Mouse (Mus musculus): ENCODE measurements around the gene Psmf1. TPM values are rescaled to one million over a fixed set of nuclear protein-coding genes. Genes with fewer than 3 reads are reported as not detected.

The Psmf1 gene
- total and polyA plus RNA-seq, 3 experiments: 21.8 to 29.6 (median 25.9) TPM

DNA sequence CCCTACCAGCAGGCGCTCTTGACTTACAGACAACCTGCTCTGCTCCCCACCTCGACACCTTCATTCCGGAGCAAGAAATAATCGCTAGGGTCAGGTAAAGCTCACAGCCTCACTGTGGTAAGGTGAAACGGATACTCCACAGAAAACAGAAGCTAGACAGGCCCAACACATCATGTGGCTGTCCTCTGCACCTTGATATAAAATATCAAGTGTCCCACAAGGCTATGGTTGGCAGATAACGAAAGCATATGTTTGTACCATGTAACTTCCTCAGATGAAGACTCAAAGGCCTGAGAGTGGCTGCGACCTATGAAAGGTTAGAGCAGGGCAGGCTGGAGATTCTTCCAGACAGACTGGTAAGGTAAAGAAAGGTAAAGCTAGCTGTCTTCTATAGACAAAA, 4.5 kb downstream of the Psmf1 start:
- intact Hi-C loops (cut with DNase I): no loop called here
- H3K27ac ChIP-seq: no peak overlapping the region
- H3K4me1 ChIP-seq (ENCODE audit: control insufficient read depth, insufficient read depth, low read length): peaks cover 3% of the 10 kb centered on the region
- H3K36me3 ChIP-seq (ENCODE audit: control insufficient read depth, insufficient read depth, low read length): peaks cover 2% of the 10 kb centered on the region; the same call in 1 of the 2 replicates
- H3K4me3 ChIP-seq: no peak overlapping the region
- TF ChIP-seq CTCF (IDR thresholded peaks at IDR 0.05): no peak
- no peak for TF ChIP-seq EP300 (IDR thresholded peaks at IDR 0.05; ENCODE audit: insufficient read depth, low read depth, low read length)
- TF ChIP-seq POLR2A (IDR thresholded peaks at IDR 0.05; ENCODE audit: insufficient read depth, low read depth, low read length): no peak
- 86% methylated on average over 7 of the region's 7 CpGs for WGBS
- H3K79me2 ChIP-seq (replicated peaks; ENCODE audit: control insufficient read depth, insufficient read depth, low read length): peaks cover 3% of the 10 kb centered on the region; the same call in 1 of the 2 replicates
- no peak overlapping the region for H3K9ac ChIP-seq (ENCODE audit: low read depth, low read length)
- no peaks in the 10 kb centered on the region for H3K27me3 ChIP-seq (ENCODE audit: control insufficient read depth, insufficient read depth, low read length)
- no peak for DNase-seq

DNA sequence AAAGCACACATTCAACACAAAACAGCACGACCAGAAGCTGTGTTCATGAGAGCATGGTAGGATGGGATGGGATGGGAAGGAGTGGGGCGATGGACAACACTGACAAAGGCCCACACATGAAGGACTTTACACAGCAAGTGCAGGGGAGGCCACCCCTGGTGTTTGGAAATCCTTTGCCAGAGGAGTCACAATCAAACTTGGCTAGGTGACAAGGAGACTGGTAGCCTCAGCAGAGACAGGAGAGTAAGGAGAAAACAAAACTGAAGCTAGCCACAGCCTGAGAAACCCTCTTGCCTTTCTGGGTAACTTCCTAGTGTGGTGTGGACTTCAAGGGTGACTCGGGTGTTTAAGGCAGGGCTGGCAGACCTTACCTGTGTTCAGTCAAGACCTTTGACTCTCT, 4.9 kb downstream of the Psmf1 start:
- TF ChIP-seq POLR2A (IDR thresholded peaks at IDR 0.05; ENCODE audit: insufficient read depth, low read depth, low read length) (no peak), EP300 (IDR thresholded peaks at IDR 0.05; ENCODE audit: insufficient read depth, low read depth, low read length) (no peak), CTCF (IDR thresholded peaks at IDR 0.05) (no peak)
- Histone ChIP-seq H3K4me1 (ENCODE audit: control insufficient read depth, insufficient read depth, low read length) (peaks cover 3% of the 10 kb centered on the region), H3K9ac (ENCODE audit: low read depth, low read length) (no peak overlapping the region), H3K27me3 (ENCODE audit: control insufficient read depth, insufficient read depth, low read length) (no peaks in the 10 kb centered on the region), H3K36me3 (ENCODE audit: control insufficient read depth, insufficient read depth, low read length) (peaks cover 2% of the 10 kb centered on the region; the same call in 1 of the 2 replicates), H3K4me3 (no peak overlapping the region), H3K27ac (no peak overlapping the region), H3K79me2 (replicated peaks; ENCODE audit: control insufficient read depth, insufficient read depth, low read length) (peaks cover 3% of the 10 kb centered on the region; the same call in 1 of the 2 replicates)
- intact Hi-C loops (cut with DNase I): no loop called here
- no peak for DNase-seq
- 79% methylated on average over 3 of the region's 3 CpGs for WGBS

- WGBS: 66% methylated on average over 4 of the region's 4 CpGs
- H3K4me3 ChIP-seq: no peak overlapping the region
- TF ChIP-seq EP300 (IDR thresholded peaks at IDR 0.05; ENCODE audit: insufficient read depth, low read depth, low read length) (no peak), CTCF (IDR thresholded peaks at IDR 0.05) (no peak), POLR2A (IDR thresholded peaks at IDR 0.05; ENCODE audit: insufficient read depth, low read depth, low read length) (no peak)
- intact Hi-C loops (cut with DNase I): no loop called here
- DNase-seq: no peak
- H3K79me2 ChIP-seq (replicated peaks; ENCODE audit: control insufficient read depth, insufficient read depth, low read length): peaks cover 3% of the 10 kb centered on the region; the same call in 1 of the 2 replicates
- H3K36me3 ChIP-seq (ENCODE audit: control insufficient read depth, insufficient read depth, low read length): peaks cover 2% of the 10 kb centered on the region; the same call in 1 of the 2 replicates
- H3K4me1 ChIP-seq (ENCODE audit: control insufficient read depth, insufficient read depth, low read length): peaks cover 3% of the 10 kb centered on the region
- no peak overlapping the region for H3K27ac ChIP-seq
- no peak overlapping the region for H3K9ac ChIP-seq (ENCODE audit: low read depth, low read length)
- H3K27me3 ChIP-seq (ENCODE audit: control insufficient read depth, insufficient read depth, low read length): no peaks in the 10 kb centered on the region
Observed at GRCm38 (mm10) chr2:151738460-151738859, 5.5 kb downstream of the Psmf1 start.

GRCm38 (mm10) chr2:151735422-151735821, 8.6 kb downstream of the Psmf1 start:
- H3K27ac ChIP-seq: no peak overlapping the region
- intact Hi-C loops (cut with DNase I): no loop called here
- DNase-seq: no peak
- no peak overlapping the region for H3K4me3 ChIP-seq
- H3K79me2 ChIP-seq (replicated peaks; ENCODE audit: control insufficient read depth, insufficient read depth, low read length): peaks cover 2% of the 10 kb centered on the region; the same call in 1 of the 2 replicates
- H3K36me3 ChIP-seq (ENCODE audit: control insufficient read depth, insufficient read depth, low read length): peaks cover 2% of the 10 kb centered on the region; the same call in 1 of the 2 replicates
- peaks cover 3% of the 10 kb centered on the region for H3K4me1 ChIP-seq (ENCODE audit: control insufficient read depth, insufficient read depth, low read length)
- H3K27me3 ChIP-seq (ENCODE audit: control insufficient read depth, insufficient read depth, low read length): no peaks in the 10 kb centered on the region
- no peak overlapping the region for H3K9ac ChIP-seq (ENCODE audit: low read depth, low read length)
- WGBS: 88% methylated on average over 6 of the region's 6 CpGs
- TF ChIP-seq POLR2A (IDR thresholded peaks at IDR 0.05; ENCODE audit: insufficient read depth, low read depth, low read length): no peak
- no peak for TF ChIP-seq CTCF (IDR thresholded peaks at IDR 0.05)
- no peak for TF ChIP-seq EP300 (IDR thresholded peaks at IDR 0.05; ENCODE audit: insufficient read depth, low read depth, low read length)

GRCm38 (mm10) chr2:151733151-151733865, 10.7 kb downstream of the Psmf1 start:
- peaks cover 2% of the 10 kb centered on the region; the same call in 1 of the 2 replicates for H3K36me3 ChIP-seq (ENCODE audit: control insufficient read depth, insufficient read depth, low read length)
- intact Hi-C loops (cut with DNase I): no loop called here
- H3K9ac ChIP-seq (ENCODE audit: low read depth, low read length): no peak overlapping the region
- no peak overlapping the region for H3K27ac ChIP-seq
- no peaks in the 10 kb centered on the region for H3K4me1 ChIP-seq (ENCODE audit: control insufficient read depth, insufficient read depth, low read length)
- no peaks in the 10 kb centered on the region for H3K27me3 ChIP-seq (ENCODE audit: control insufficient read depth, insufficient read depth, low read length)
- H3K79me2 ChIP-seq (replicated peaks; ENCODE audit: control insufficient read depth, insufficient read depth, low read length): 0 out of 2 replicates have a peak, but pooled peaks cover 2% of the 10 kb centered on the region
- TF ChIP-seq EP300 (IDR thresholded peaks at IDR 0.05; ENCODE audit: insufficient read depth, low read depth, low read length) (no peak), CTCF (IDR thresholded peaks at IDR 0.05) (no peak), POLR2A (IDR thresholded peaks at IDR 0.05; ENCODE audit: insufficient read depth, low read depth, low read length) (no peak)
- DNase-seq: no peak
- H3K4me3 ChIP-seq: no peak overlapping the region
- WGBS: 85% methylated on average over 8 of the region's 8 CpGs

GRCm38 (mm10) chr2:151724094-151724493, 19.9 kb downstream of the Psmf1 start:
- H3K4me3 ChIP-seq: no peak overlapping the region
- no peaks in the 10 kb centered on the region for H3K79me2 ChIP-seq (replicated peaks; ENCODE audit: control insufficient read depth, insufficient read depth, low read length)
- intact Hi-C loops (cut with DNase I): no loop called here
- no peak overlapping the region for H3K27ac ChIP-seq
- 90% methylated on average over 2 of the region's 2 CpGs for WGBS
- no peaks in the 10 kb centered on the region for H3K36me3 ChIP-seq (ENCODE audit: control insufficient read depth, insufficient read depth, low read length)
- no peak for DNase-seq
- H3K4me1 ChIP-seq (ENCODE audit: control insufficient read depth, insufficient read depth, low read length): no peaks in the 10 kb centered on the region
- no peaks in the 10 kb centered on the region for H3K27me3 ChIP-seq (ENCODE audit: control insufficient read depth, insufficient read depth, low read length)
- TF ChIP-seq EP300 (IDR thresholded peaks at IDR 0.05; ENCODE audit: insufficient read depth, low read depth, low read length): no peak
- no peak for TF ChIP-seq CTCF (IDR thresholded peaks at IDR 0.05)
- no peak for TF ChIP-seq POLR2A (IDR thresholded peaks at IDR 0.05; ENCODE audit: insufficient read depth, low read depth, low read length)
- H3K9ac ChIP-seq (ENCODE audit: low read depth, low read length): no peak overlapping the region
